14 mouse cellular contexts compared by ENCODE assay signal in the genomic region with DNA sequence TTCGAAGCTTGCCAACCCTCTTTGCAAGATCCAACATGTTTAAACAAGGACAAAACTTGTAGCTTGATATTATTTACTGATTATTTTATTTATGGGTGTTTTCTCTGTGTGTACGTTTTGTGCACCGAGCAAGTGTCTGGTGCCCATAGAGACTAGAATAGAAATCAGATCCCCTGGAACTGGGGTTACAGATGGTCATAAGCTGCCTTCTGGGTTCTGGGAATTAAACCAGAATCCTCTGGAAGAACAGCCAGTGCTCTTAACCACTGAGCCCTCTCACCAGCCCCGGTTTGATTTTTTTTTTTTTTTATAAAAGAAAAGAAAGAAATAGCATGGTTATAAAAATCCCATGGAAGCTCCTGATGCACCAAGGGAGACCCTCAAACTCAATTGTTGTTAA. TPM values are rescaled to one million over a fixed set of nuclear protein-coding genes. Genes with fewer than 3 reads are reported as not detected.
"Had no signal": no experiment of that assay in that cellular context is flagged by ENCODE, and none has a peak within 500 bp of the region (broad histone marks: within the 10 kb centered on the region; RNA-seq: fewer than 3 reads in every experiment).

No protein-coding gene starts in this region.

- DNase-seq: lung, embryonic 14.5 days; lung, postnatal 10 days; lung, postnatal 4 days; midbrain, embryonic 14.5 days; retina, postnatal 1 day; right cerebral cortex, adult 18-20 months; right cerebral cortex, postnatal 25 days; right cerebral cortex, postnatal 4 days; spleen, adult 18-20 months; thymus, adult 18-20 months; thymus, postnatal 14 days; thymus, postnatal 36 days had no signal

RNA-seq across cellular contexts. Expression of a gene that starts 59.1 kb away (rescaled TPM):
- total RNA-seq: megakaryocyte, adult 5-6 weeks; megakaryocyte-erythroid progenitor cell, adult 5-6 weeks had no signal
